Mouse (Mus musculus) embryo, embryonic 11 days (tissue): ENCODE measurements around the gene Smarcd1.
A peak's percentile ranks its signal among the peaks of the same experiment; 100 is the strongest.
"Not testable (repeated sequence)": the region's sequence is repeated elsewhere in the genome, so short reads cannot be mapped to it uniquely, and the experiment has no call there.

Experiments used
- DNase-seq: peaks from one replicate; pipeline ENCODE4 v3.0.0-alpha.2; 2015

Gene Smarcd1

DNA sequence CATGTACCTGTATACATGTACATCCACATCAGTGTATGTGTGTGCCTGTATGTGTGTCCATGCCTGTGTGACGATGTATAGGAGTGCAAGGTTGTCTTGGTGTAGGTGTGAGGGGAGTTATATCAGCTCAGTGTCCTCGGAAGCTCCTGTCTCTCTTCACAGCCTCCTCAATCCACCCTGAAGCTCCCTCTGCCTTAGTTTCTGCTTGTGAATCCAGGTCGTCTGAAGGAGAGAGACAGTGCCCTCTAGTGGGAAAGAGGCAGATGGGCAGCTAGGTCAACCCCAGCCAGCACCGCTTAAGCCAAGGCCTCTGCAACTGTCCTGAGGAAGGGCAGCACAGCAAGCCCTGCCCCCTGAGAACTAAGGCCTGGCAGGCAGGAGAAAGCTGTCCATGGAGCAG lies 13.2 kb upstream of the Smarcd1 start:
- DNase-seq = peak; percentile 82

DNA sequence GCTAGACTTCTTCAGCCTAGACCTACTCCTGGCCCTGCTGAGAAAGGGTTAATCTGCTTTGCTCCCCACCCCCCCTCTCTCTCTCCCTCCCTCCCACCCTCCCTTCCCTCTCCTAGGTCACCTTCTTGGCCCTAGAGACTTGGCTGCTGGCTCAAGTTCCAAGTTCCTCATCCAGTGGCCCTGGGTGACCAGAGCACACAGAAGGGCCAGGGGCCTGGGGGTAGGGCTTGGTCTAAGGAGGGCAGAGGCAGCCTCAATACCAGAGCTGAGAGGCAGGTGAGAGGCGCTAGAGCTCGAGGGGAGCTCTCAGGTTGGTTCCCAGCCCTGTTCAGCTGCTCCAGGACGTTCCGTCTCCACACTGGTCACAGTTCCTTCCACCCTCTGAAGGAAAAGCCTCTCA lies 11.0 kb upstream of the Smarcd1 start:
- DNase-seq = no peak

DNA sequence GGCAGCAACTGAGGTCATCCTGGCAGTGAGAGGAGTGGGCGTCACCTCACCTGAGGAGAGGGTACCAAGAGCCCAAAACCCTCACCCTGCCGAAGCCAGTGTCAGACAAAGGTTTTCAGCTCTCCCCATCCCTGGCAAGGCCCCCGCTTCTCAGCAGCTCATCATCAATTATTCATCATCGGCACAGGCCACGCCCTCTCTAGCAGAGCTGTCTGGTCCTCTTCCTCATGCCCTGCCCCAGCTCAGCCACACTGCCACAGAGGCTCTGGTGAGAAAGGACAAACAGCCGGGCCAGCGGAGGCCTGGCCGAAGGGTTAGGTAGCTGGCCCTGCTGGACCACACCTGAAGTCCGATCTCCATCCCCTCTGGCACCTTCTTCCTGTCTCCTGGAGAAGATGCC lies 10.0 kb upstream of the Smarcd1 start:
- DNase-seq = no peak

DNA sequence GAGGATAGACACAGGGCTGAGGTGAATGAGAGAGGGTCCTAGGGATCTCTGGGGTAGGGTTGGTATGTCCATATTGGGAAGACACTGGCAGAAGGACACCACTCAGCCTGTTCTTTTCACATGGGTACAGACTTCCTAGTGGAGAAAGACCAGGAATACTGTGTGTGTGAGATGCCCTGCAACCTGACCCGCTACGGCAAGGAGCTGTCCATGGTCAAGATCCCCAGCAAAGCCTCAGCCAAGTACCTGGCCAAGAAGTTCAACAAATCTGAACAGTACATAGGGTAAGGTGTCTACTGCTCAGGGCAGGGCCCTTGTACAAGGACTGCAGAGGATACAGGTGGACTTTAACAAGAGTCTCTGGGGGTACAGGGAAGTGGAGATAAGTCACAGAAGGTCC lies 4.6 kb upstream of the Smarcd1 start:
- no peak for DNase-seq

DNA sequence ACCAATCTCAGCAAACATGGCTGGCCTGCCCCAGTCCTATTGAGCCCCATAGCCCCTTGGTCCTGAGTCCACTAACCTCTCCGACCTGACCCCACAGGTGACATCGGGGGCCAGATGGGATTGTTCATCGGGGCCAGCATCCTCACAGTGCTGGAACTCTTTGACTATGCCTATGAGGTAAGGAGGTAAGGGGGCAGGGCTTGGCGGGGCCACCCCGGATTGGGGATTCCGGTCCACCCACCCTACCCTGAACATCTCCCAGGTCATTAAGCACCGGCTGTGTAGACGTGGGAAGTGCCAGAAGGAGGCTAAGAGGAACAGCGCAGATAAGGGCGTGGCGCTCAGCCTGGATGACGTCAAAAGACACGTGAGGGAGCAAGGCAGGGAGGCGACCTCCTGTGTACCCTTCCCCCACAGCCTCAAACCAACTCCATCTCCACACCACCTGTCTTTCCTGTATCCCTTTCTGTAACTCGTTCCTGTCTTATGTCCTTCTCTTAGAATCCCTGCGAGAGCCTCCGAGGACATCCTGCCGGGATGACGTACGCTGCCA lies 3.3 kb upstream of the Smarcd1 start:
- DNase-seq = no peak

DNA sequence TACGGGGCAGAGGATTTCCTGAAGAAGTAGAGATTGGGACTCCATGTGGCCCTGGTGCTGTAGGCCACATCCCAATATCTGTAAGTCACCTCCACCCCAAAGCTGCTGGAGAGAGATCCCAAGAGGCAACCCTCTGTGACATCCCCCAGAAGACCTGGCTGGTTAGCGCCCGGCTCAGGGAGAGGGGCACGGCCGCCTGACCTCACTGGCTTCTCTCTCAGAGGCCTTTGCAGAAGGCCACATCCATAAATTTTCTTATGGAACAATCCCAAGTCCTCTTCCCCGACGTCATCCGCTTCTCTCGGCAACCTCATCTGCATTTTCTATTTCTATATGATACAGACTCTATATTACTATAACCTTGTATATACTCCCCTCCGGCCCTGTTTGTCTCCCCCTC lies 2.2 kb upstream of the Smarcd1 start:
- no peak for DNase-seq

DNA sequence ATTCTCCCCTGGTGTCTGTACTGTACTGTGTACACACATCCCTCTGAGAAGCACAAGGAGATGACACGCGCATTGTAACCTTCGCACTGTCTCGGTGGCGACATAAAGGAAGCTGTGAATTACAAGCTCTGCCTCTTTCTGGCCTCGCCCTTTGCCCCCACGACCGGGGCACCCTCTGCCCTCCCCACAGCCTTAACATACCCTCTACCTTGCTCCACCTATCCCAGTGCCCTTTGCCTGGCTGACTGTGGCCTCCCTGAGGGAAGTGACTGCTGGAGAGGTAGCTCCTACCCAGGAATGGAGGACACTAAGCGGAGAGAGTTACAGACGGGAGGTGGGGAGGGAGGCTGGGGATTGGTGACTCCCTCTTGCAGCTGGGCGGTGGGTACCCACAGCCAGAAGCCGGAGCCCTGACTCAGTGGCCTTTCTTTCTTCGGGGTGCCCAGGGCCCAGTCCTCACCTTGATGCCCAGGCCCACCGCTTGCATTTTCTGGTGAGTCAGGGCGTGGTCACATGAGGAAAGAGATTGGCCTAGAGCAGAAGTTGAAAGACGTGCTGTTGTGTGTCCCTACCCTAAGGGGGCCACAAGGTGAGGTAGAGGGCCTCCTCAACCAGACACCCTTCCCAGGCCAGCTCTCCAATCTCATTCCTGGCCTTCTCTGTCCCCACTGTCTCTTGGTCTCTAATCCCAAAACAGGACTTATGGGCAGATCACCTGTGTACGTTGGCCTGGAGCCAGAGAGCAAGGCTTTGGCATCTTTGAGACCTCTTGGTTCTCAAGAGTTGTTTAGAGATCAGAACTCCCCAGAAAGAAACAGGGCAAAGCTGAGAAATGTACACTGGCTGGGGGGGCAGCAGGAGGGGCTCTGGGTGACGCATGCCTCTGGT lies 1.5 kb upstream of the Smarcd1 start:
- no peak for DNase-seq

DNA sequence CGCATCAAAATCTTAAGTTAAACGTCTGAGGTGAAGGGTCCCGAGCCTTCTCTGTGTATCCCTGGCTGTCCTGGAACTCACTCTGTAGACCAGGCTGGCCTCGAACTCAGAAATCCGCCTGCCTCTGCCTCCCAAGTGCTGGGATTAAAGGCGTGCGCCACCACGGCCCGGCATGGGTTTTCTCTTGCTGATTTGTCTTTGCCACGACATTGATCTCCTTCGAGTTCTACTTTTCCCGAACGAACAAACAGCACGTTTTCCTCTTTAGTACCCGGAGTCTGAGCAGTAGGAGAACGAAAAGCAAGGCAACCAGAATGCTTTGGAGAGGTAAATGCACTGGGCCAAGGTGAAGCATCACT lies 310 bp upstream of the Smarcd1 start:
- DNase-seq = not testable (repeated sequence)

DNA sequence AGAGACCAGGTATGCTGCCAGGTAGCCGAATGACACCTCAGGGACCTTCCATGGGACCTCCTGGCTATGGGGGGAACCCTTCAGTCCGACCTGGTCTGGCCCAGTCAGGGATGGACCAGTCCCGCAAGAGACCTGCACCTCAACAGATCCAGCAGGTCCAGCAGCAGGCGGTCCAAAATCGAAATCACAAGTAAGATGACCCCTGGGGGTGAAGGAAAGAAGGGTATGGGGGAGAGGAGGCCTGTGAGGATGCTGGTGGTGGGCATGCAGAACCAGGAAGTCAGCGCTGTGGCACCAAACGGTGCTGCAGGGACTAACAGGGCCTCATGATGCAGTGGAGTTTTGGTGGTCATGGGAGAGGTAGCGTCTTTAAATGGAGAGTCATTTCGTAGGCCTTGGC lies 1.2 kb downstream of the Smarcd1 start:
- no peak for DNase-seq

DNA sequence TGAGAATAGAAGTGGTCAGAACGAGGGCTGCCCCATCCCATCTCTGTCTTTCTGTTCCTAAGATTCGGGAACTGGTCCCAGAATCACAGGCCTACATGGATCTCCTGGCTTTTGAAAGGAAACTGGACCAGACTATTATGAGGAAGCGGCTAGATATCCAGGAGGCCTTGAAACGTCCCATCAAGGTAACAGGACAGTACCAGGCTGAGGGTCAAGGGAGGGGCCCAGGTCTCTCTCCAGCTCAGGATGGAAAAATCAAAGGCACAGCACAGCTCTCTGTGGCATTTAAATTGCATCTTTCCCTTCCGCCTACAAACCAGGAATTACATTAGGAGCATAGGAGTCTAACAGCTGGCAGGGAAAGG lies 1.7 kb downstream of the Smarcd1 start:
- DNase-seq = no peak

DNA sequence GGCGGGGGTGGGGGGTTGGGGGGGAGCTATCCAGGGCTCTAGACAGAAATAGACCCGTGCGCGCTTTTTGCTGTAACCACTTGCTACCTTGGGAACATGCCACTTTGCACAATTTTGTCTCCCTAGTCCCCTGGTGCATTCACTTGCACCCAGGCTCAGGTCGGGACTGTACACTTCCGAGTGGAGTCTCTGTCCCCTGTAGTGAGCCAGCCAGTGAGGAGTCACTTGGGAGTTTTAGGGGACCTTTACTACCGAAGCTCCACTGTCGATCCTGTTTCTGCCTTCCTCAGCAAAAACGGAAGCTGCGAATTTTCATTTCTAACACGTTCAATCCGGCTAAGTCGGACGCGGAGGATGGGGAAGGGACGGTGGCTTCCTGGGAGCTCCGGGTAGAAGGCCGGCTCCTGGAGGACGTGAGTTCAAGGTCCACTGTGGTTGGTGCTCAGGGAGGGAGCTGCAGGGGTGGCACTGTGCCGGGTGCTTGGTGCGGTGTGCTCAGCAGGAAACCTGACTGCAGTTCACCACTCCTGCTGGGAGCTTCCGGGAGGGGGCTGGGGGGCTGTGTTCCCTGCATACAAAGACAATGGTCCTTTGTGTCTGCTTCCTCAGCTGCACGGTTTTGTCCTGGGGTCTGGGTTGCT lies 2.2 kb downstream of the Smarcd1 start:
- no peak for DNase-seq

DNA sequence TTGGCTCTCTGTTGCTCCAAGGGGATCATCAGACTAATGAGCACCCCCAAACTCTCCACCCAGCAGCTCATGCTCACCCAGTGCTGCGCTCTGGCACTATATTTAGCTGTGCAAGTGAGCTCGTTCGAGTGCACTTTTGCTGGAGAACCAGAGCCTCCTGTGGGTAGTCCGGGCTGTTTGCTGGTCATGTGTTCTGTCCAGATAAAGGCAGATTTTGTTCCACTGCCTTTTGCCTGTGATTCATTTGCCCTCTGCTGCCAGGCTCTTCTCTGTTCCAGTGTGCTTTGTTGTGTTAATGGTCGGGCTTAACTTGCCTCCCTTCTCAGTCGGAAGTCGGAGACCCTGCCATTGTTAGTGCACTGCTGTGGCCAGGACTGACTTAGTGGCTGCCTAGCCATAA lies 3.0 kb downstream of the Smarcd1 start:
- no peak for DNase-seq

DNA sequence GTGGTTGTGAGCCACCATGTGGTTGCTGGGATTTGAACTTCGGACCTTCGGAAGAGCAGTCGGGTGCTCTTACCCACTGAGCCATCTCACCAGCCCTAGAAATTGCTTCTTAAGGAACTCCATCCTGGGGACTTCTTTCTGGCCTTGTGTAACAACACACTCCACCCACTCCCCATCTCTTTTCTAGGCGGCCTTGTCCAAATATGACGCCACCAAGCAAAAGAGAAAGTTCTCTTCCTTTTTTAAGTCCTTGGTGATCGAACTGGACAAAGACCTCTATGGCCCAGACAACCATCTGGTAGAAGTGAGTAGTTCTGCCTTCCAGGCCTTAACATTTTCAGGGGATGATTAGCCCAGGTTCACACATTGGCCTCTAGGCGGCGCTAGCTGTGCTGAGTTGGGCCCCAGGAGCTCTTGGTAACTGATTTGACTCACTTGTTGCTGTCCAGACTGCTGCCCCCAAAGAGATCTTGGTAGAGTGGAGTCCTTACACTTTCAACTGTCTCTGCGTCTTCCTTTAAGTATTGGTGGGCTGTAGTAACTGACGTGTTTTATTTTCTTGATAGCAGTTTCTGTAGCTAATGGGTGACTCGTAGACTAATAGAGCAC lies 3.6 kb downstream of the Smarcd1 start, which contains the start of gene Gm17349:
TSS of gene Gm17349 (minus strand) at position 51 of the 609 bp plus-strand sequence.
- DNase-seq = peak; percentile 78

DNA sequence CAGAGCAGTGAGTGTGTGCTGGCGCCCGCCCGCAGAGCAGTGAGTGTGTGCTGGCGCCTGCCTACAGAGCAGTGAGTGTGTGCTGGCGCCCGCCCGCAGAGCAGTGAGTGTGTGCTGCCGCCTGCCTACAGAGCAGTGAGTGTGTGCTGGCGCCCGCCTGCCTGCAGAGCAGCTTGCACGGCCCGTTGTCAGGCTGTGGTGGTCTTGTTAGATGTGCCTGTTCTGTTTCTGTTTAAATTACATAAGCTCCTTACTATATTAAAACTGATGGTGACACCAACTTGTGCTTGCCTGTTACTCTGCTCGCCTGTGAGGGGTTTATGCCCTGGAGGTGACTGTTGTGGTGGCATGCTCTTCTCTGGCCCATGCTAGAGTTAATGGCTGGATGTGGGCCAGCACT lies 6.2 kb downstream of the Smarcd1 start:
- DNase-seq = no peak

DNA sequence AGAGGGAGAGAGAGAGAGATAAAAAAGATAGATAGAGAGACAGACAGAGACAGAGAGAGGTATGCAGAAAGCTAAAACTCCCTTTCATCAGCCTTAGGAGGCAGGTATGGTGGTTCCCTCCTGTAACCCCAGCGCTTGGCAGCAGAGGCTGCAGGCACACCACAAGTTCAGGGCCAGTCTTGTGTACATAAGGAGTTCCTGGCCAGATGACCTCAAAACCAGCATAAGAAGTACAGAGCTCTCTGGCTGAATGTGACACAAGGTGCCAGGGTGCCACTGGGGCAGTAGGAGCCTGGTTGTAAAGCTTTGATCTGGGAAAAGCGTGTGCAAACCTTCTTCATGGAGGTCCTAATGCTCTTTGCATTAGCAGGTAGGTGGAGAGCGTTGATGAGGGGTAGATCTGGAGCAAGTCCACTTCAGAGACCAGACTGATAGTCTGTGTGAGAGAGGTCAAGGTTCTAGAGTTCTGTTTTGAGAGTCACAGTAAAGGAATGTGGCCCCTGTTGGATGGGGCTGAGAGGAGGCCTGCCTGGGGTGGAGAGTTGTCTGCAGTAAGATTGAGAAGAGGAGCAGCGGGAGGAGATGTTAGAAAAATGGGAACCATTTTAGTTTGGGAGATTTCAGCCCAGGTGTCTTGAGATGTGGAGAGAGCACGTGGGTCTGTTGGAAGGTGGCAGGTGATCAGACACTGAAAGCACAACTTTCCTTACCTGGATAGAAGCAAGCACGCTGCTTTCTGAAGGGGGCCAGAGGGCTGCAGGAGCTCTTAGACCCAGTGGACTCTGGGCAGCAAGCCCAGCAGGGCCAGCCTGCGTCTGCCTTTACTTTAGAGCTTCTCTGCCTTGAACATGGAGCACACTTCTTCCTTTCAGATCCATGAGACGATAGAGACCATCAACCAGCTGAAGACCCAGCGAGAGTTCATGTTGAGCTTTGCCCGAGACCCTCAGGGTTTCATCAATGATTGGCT lies 8.6 kb downstream of the Smarcd1 start:
- no peak for DNase-seq

DNA sequence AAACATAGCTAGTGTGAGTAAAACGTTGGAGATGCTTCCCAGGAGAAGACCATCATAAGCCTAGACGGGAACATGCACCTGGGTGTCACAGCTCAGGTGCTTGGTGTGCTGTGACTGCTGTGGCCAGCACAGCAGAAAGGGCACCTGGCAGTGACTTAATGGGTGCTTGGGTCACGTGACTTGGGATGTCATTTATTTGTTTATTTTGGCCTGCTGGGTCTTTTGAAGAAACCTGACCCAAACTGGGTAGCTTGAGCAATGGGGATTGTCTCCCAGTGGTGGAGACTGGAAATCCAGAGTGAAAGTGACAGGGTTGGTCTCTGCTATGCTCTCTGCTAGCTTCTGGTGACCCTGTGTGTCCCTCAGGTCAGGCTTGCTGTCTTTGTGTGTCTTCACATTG lies 9.6 kb downstream of the Smarcd1 start:
- DNase-seq = no peak

DNA sequence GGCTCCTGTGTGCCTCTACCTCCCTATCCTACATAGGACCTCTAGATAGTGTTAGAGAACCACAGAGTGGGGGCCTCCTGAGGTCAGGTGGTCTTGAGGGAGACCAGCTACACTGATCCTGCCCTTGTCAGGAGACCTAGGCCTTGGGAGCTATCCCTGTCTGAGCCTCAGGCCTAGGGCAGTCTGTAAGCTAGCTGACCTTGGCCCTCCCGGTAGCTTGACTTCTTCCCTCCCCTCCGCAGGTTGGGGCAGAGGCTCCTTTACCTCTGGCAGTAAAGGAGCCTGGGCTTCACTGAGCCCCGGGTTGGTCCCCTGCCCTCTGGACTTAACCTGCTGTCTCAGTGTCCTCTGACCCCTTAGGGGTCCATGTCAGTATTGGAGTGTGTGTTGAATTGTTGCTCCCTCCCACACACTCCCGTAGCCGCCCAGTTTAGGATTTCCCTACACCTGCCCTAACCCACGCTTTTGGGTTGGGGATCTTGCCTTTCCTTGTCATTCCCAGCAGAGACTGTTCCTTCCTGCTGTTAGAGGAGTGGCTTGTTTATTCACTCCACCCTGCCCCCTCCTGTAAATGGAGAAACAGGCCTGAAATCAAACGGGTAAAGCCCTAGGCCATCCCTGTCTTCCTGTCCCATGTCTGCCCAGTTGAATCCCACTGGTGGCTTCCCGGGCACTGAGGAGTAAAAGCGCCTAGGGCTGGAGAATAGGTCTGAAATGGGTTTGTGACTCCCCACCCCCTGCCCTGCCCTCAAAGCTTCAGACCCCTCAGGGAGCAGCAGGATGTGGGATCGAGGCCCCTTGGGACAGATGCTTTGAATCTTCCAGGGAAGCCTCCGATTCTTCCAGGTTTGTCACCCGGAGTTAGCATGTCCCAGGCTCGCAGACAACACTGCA lies 11.0 kb downstream of the Smarcd1 start:
- DNase-seq = no peak

DNA sequence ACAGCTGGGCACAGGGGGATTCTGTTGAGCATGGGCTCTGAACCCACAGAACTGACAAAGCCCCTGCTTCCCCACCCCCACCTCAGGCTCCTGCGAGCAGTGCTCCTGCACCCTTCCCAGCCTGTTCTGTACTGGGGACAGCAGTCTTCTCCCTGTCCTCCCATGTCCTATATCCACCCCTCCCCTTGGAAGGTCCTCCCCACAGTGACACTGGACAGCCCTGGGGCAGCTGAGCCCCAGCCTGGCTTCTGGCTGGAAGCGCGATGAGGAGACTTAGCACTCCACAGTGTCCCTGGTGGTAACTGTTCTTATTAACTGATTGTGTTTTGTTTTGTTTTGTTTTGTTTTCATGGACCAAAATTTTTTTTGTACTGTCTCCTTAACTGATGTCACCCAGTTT lies 11.6 kb downstream of the Smarcd1 start:
- no peak for DNase-seq

DNA sequence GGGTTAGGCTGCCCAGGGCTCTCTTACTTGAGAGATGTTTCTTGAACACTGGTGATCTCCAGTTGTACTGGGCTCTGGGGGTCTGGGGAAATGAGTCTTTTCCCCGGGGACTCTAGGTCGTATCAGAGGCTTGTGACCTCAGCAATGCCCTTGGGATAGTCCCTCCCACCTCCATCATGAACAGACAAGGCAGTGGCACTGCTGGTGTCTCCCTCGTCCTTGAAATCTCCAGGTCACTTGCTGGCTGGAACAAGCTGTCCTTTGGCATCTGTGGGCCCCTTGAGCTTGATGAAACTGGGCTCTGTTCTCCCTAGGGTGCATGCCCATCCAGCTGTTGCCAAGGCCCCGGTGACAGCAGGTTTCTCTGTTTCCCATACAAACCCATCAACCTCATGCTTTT lies 12.3 kb downstream of the Smarcd1 start:
- no peak for DNase-seq

DNA sequence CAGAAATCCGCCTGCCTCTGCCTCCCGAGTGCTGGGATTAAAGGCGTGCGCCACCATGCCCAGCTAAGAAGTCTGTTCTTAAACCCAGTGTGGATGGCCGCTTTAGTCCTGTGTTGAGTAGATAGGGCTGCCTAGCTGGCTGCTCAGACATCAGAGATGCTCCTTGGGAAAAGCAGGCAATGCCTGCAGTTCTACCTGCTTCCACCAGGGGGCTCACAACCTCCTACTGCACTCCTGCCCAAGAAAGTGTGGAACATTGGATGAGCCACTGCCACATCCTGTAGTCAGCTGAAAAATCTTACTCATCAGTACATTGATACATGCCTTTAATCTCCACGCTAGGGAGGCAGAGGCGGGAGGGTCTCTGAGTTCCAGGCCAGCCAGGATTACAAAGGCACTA lies 12.9 kb downstream of the Smarcd1 start:
- DNase-seq = peak; percentile 82

DNA sequence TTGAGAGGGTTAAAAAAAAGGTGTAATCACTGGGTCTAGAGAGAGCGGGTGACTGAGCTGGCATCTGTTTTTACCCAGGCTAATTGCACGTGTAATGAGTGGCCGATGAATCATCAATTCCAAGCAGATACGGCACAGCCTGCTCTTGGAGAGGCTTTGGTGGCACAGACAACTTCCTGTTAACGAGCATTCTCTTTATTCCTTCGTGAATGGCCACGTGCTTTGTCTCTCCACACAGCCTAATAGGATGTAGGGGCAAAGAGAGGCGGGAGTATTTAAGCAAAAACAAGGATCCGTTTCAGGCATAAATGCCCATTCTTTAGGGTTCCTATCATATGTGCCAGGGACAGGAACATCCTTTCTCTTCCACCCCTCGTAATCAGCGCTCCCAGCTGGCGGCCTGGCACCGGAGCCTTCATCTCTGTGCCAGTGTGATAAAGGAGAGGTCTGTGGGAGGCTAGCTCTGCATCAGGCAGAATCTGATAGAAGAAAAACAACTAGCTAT lies 13.5 kb downstream of the Smarcd1 start:
- no peak for DNase-seq
